Mouse (Mus musculus) midbrain, embryonic 11.5 days (tissue): Measurements from ENCODE around the gene Large2. TPM values are rescaled to one million over a fixed set of nuclear protein-coding genes. Genes with fewer than 3 reads are reported as not detected.

Source experiments
- ATAC-seq: fragments of 200-750 bp; cut with Nextera tagmentation; 2 replicates; pipeline ENCODE4 v1.8.0; 2017; ENCODE audit warnings: moderate TSS enrichment, moderate library complexity; ENCODE audit not compliant: low FRiP score
- DNase-seq: peaks from one replicate; pipeline ENCODE4 v3.0.0; 2015; ENCODE audit warnings: low spot score; ENCODE audit errors: missing footprints
- H3K27ac ChIP-seq: fragments of 300-500 bp; sonication (generic); 2 replicates; pipeline ENCODE4 v1.5.1; 2014; ENCODE audit warnings: low read depth, low read length
- H3K27me3 ChIP-seq: fragments of 300-500 bp; sonication (generic); 2 replicates; pipeline ENCODE4 v1.6.1; 2014; ENCODE audit warnings: mild to moderate bottlenecking, low read length, moderate library complexity, mixed read lengths; ENCODE audit not compliant: control insufficient read depth, insufficient read depth
- H3K36me3 ChIP-seq: fragments of 300-500 bp; sonication (generic); 2 replicates; pipeline ENCODE4 v1.6.1; 2014; ENCODE audit warnings: mild to moderate bottlenecking, low read length, moderate library complexity, mixed read lengths; ENCODE audit not compliant: control insufficient read depth, insufficient read depth
- H3K4me1 ChIP-seq: fragments of 300-500 bp; sonication (generic); 2 replicates; pipeline ENCODE4 v1.6.1; 2014; ENCODE audit warnings: low read length; ENCODE audit not compliant: control insufficient read depth, insufficient read depth
- H3K4me2 ChIP-seq: fragments of 300-500 bp; sonication (generic); 2 replicates; pipeline ENCODE4 v1.6.1; 2014; ENCODE audit warnings: mild to moderate bottlenecking, moderate library complexity
- H3K4me3 ChIP-seq: fragments of 300-500 bp; sonication (generic); 2 replicates; pipeline ENCODE4 v1.5.1; 2014; ENCODE audit warnings: low read depth, low read length
- H3K9ac ChIP-seq: fragments of 300-500 bp; sonication (generic); 2 replicates; pipeline ENCODE4 v1.6.1; 2014; ENCODE audit warnings: low read length
- H3K9me3 ChIP-seq: fragments of 300-500 bp; sonication (generic); 2 replicates; pipeline ENCODE4 v1.6.1; 2016; ENCODE audit warnings: low read length; ENCODE audit not compliant: control insufficient read depth
- WGBS: fragments of 180-500 bp; shearing (Covaris S2); extraction: QIAGEN DNeasy Blood & Tissue Kit; methylation state at CpG from one replicate; pipeline ENCODE4 v1.1.7; 2014; 5-methylcytosine and 5-hydroxymethylcytosine counted together
- polyA plus RNA-seq: library from polyadenylated mRNA; unstranded; fragments of >200 nt; fragmentation: Nextera tagmentation; extraction: Ambion mirVana; gene quantifications from 2 replicates; pipeline ENCODE4 v1.2.1, GENCODE M21; 2014

Gene Large2
- polyA plus RNA-seq, 1 experiment from 2014 or later: 10.6 TPM

- DNase-seq: peak; percentile 91
- no peaks in the 10 kb centered on the region for H3K9me3 ChIP-seq
- ATAC-seq: 0 out of 2 replicates have a peak, but pooled peaks have one; percentile 0
- H3K36me3 ChIP-seq: no peaks in the 10 kb centered on the region; the same call in 1 of the 2 replicates
- H3K4me2 ChIP-seq: peak overlapping the region; percentile 46
- peak overlapping the region; percentile 61 for H3K9ac ChIP-seq
- 4% methylated on average over 26 of the region's 26 CpGs for WGBS
- H3K27ac ChIP-seq: peak overlapping the region; percentile 83
- H3K27me3 ChIP-seq: no peaks in the 10 kb centered on the region
- H3K4me1 ChIP-seq: peaks cover 53% of the 10 kb centered on the region
- H3K4me3 ChIP-seq: peak overlapping the region; percentile 29
Observed at GRCm38 (mm10) chr2:92392318-92393264, 17.9 kb upstream of the Large2 start.

- ATAC-seq: peak; percentile 1; the same call in 1 of the 2 replicates
Observed at GRCm38 (mm10) chr2:92391703-92392317, 17.1 kb upstream of the Large2 start.

GRCm38 (mm10) chr2:92391116-92391515, 16.4 kb upstream of the Large2 start:
- WGBS: 85% methylated on average over 8 of the region's 8 CpGs
- DNase-seq: no peak
- Histone ChIP-seq H3K27me3 (no peaks in the 10 kb centered on the region), H3K4me1 (peaks cover 50% of the 10 kb centered on the region), H3K9me3 (no peaks in the 10 kb centered on the region), H3K9ac (peak overlapping the region; percentile 61; the same call in 1 of the 2 replicates), H3K4me3 (no peak overlapping the region), H3K27ac (no peak overlapping the region), H3K4me2 (peak overlapping the region; percentile 46), H3K36me3 (peaks cover 12% of the 10 kb centered on the region)
- no peak for ATAC-seq

More at GRCm38 (mm10) chr2:92391703-92392317, 17.1 kb upstream of the Large2 start:
- Histone ChIP-seq H3K27ac (peak overlapping the region; percentile 83), H3K9me3 (no peaks in the 10 kb centered on the region), H3K4me2 (peak overlapping the region; percentile 46), H3K9ac (peak overlapping the region; percentile 61), H3K36me3 (peaks cover 6% of the 10 kb centered on the region), H3K4me1 (peaks cover 50% of the 10 kb centered on the region), H3K27me3 (no peaks in the 10 kb centered on the region), H3K4me3 (peak overlapping the region; percentile 29)
- DNase-seq: peak; percentile 88
- WGBS: 22% methylated on average over 11 of the region's 11 CpGs

DNA sequence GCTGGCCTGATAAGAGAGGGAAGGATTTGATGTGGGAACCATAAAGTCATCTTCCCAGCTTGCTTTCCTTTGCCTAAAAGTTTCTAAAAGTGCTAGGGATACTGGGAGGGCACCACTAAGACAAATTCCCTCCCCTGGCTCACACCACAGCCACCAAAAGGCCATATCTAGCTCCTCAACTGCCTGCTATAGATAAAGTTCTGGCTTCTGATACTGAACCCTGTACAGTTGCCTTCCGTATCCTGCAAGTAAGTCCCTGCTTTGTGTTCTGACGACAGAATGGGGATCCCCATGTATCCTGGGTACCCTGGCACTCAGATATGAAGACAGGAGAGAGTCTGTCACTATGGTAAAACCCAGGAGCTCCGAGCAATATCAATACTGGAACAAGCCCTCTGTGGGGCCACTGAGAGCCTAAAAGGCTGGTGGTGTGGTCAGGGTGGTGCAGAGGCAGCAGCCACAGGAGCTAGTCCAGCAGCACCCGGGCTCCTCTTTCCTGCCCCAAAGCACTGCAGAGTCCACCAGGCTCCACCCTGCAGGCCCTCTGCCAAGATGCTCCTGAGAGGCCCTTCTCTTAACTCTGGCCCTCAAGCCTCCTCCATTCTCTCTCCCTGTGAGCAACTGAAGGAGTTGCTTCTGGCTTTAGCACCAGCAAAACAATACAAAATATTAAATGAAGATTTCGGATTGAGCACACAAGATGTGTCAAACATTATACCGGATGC, 15.7 kb upstream of the Large2 start:
- no peak for DNase-seq
- Histone ChIP-seq H3K9ac (peak overlapping the region; percentile 28; the same call in 1 of the 2 replicates), H3K36me3 (peaks cover 20% of the 10 kb centered on the region), H3K27ac (peak overlapping the region; percentile 45), H3K4me1 (peaks cover 50% of the 10 kb centered on the region), H3K27me3 (no peaks in the 10 kb centered on the region), H3K9me3 (no peaks in the 10 kb centered on the region), H3K4me2 (peak overlapping the region; percentile 24), H3K4me3 (no peak overlapping the region)
- no peak for ATAC-seq
- 75% methylated on average over 6 of the region's 6 CpGs for WGBS

DNA sequence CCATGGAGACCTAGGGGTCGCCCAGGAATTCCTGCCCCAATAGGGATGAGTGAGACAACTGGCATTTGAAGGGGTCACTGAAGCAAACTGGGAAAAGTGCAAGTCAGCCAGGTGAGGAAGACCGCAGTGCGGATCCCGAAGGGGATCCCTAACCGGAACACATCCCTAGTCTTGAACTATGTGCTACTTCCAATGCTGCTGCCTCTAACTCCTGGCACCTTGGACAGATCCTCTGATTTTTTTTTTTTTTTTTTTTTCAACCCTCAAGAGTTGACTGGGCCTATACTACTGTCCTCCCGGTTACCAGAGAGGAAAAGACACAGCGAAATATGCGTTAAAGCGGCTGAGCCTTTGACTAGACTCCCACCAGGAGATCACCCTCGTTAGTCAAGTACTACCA, 15.0 kb upstream of the Large2 start:
- ATAC-seq: no peak
- no peak for DNase-seq
- WGBS: 4% methylated on average over 10 of the region's 10 CpGs
- Histone ChIP-seq H3K27ac (peak overlapping the region; percentile 45), H3K27me3 (no peaks in the 10 kb centered on the region), H3K4me3 (peak overlapping the region; percentile 63), H3K9ac (peak overlapping the region; percentile 28; the same call in 1 of the 2 replicates), H3K36me3 (peaks cover 26% of the 10 kb centered on the region), H3K4me1 (peaks cover 50% of the 10 kb centered on the region), H3K4me2 (peak overlapping the region; percentile 24), H3K9me3 (no peaks in the 10 kb centered on the region)

- Histone ChIP-seq H3K27me3 (no peaks in the 10 kb centered on the region), H3K27ac (peak overlapping the region; percentile 51), H3K9me3 (no peaks in the 10 kb centered on the region), H3K4me2 (peak overlapping the region; percentile 65), H3K4me1 (peaks cover 50% of the 10 kb centered on the region), H3K4me3 (peak overlapping the region; percentile 63), H3K9ac (peak overlapping the region; percentile 80), H3K36me3 (peaks cover 32% of the 10 kb centered on the region)
- ATAC-seq (peak; percentile 96), DNase-seq (peak; percentile 99)
- WGBS: under 1% methylated on average over 61 of the region's 62 CpGs
Observed at GRCm38 (mm10) chr2:92388891-92389641, 14.4 kb upstream of the Large2 start.

DNA sequence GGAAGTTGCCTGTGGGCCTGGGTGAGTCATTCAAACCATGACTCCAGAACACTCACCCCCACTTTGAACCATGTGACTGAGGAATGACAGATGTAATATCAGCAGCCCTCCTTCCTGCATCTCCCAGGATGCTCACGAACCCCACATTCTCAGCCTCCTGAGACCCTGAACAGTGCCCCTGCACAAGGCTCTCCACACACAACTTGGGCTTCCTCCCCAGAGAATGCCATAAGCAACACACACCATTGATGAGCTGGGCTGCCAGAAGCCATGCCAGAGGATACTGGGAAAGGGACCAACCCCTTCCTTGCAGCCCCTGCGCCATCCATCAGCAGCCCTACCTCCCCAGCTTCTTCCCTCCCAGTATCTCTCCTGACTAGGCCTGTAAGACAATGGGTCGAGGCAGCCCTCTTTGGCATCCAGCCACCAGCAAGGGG, 13.4 kb upstream of the Large2 start:
- H3K4me1 ChIP-seq: peaks cover 47% of the 10 kb centered on the region

DNA sequence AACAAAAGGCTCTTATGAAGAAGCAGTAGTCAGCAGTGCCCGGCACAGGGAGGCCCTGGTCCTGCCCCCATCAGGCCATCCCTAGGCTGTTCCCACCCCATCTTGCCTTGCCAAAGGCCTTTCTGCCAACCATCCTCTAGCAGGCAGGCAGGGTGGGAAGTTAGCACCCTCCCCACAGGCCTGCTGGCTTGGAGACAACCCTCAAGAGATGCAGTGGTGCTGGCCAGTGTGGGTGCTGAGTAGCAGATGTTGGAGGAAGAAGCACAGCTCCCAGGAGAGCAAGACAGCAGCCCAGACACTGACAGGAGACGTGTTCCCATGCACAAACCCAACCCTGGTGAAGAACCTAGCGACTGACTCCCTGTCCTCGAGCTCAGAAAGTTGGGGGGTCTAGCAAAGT, 13.0 kb upstream of the Large2 start:
- 87% methylated on average over 4 of the region's 4 CpGs for WGBS
- Histone ChIP-seq H3K4me3 (no peak overlapping the region), H3K4me1 (peaks cover 43% of the 10 kb centered on the region), H3K9me3 (no peaks in the 10 kb centered on the region), H3K4me2 (peak overlapping the region; percentile 65), H3K27ac (no peak overlapping the region), H3K9ac (peak overlapping the region; percentile 80), H3K27me3 (no peaks in the 10 kb centered on the region), H3K36me3 (peaks cover 45% of the 10 kb centered on the region)
- ATAC-seq (no peak), DNase-seq (no peak)

More for the DNA sequence above, 13.4 kb upstream of the Large2 start:
- Histone ChIP-seq H3K36me3 (peaks cover 42% of the 10 kb centered on the region), H3K9ac (peak overlapping the region; percentile 80), H3K9me3 (no peaks in the 10 kb centered on the region), H3K27me3 (no peaks in the 10 kb centered on the region), H3K4me2 (peak overlapping the region; percentile 65), H3K4me3 (peak overlapping the region; percentile 63), H3K27ac (no peak overlapping the region)
- ATAC-seq (no peak), DNase-seq (no peak)
- 43% methylated on average over 3 of the region's 3 CpGs for WGBS
